Mouse (Mus musculus) embryonic facial prominence, embryonic 10.5 days (tissue): ENCODE results near the gene Fibp. TPM values are rescaled to one million over a fixed set of nuclear protein-coding genes. Genes with fewer than 3 reads are reported as not detected.
A peak's percentile ranks its signal among the peaks of the same experiment; 100 is the strongest.
"Not testable (repeated sequence)": the region's sequence is repeated elsewhere in the genome, so short reads cannot be mapped to it uniquely, and the experiment has no call there.

Experiments used
- DNase-seq: peaks from one replicate; pipeline ENCODE4 v3.0.0-alpha.2; 2017; ENCODE audit warnings: low spot score
- H3K27ac ChIP-seq: fragments of 300-500 bp; sonication (generic); replicated peaks from 2 replicates; pipeline ENCODE4 v1.5.1; 2016; ENCODE audit warnings: mild to moderate bottlenecking
- H3K27me3 ChIP-seq: fragments of 300-500 bp; sonication (generic); replicated peaks from 2 replicates; pipeline ENCODE4 v1.6.1; 2016; ENCODE audit warnings: low read depth, mild to moderate bottlenecking; ENCODE audit not compliant: poor library complexity, severe bottlenecking
- H3K36me3 ChIP-seq: fragments of 300-500 bp; sonication (generic); replicated peaks from 2 replicates; pipeline ENCODE4 v1.6.1; 2016; ENCODE audit warnings: mild to moderate bottlenecking, moderate library complexity
- H3K4me1 ChIP-seq: fragments of 300-500 bp; sonication (generic); 2 replicates; pipeline ENCODE4 v1.6.1; 2016
- H3K4me3 ChIP-seq: fragments of 300-500 bp; sonication (generic); 2 replicates; pipeline ENCODE4 v1.5.1; 2016; ENCODE audit warnings: mild to moderate bottlenecking, moderate library complexity
- H3K9me3 ChIP-seq: fragments of 300-500 bp; sonication (generic); 2 replicates; pipeline ENCODE4 v1.6.1; 2016; ENCODE audit warnings: mild to moderate bottlenecking
- WGBS: fragments of 180-500 bp; shearing (Covaris S2); methylation state at CpG from one replicate; pipeline ENCODE4 v1.1.7; 2016; 5-methylcytosine and 5-hydroxymethylcytosine counted together
- polyA plus RNA-seq: library from polyadenylated mRNA; unstranded; fragments of >200 nt; fragmentation: Nextera tagmentation; extraction: Ambion mirVana; gene quantifications from 2 replicates; pipeline ENCODE4 v1.2.1, GENCODE M21; 2016

Fibp gene
- polyA plus RNA-seq, 1 experiment from 2014 or later = 109 TPM

DNA sequence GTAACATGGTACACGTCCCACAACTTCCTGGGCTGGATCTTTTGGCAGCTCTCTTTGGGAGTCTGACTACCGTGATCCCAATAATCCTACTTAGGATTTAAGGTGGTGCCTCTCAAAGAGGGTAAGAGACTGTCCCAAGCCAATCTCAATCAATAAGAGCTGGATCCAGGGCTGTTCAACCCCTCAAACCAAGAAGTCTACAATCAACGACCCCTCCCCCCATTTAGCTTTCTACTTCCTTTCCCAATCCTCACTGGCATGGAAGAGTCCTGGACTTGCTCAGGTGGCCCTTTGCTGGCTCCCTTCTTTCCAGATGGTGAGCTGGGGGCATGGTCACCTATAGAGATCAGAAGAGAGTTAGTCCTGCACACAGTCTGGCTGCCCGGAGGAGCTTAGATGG lies 26.4 kb downstream of the Fibp start:
- H3K4me1 ChIP-seq = peaks cover 37% of the 10 kb centered on the region
- DNase-seq = no peak
- H3K9me3 ChIP-seq = no peaks in the 10 kb centered on the region
- H3K4me3 ChIP-seq = peak overlapping the region; percentile 89
- H3K36me3 ChIP-seq = peaks cover 51% of the 10 kb centered on the region
- 87% methylated on average over 4 of the region's 4 CpGs for WGBS
- H3K27ac ChIP-seq = no peak overlapping the region; the same call in 1 of the 2 replicates
- no peaks in the 10 kb centered on the region for H3K27me3 ChIP-seq

DNA sequence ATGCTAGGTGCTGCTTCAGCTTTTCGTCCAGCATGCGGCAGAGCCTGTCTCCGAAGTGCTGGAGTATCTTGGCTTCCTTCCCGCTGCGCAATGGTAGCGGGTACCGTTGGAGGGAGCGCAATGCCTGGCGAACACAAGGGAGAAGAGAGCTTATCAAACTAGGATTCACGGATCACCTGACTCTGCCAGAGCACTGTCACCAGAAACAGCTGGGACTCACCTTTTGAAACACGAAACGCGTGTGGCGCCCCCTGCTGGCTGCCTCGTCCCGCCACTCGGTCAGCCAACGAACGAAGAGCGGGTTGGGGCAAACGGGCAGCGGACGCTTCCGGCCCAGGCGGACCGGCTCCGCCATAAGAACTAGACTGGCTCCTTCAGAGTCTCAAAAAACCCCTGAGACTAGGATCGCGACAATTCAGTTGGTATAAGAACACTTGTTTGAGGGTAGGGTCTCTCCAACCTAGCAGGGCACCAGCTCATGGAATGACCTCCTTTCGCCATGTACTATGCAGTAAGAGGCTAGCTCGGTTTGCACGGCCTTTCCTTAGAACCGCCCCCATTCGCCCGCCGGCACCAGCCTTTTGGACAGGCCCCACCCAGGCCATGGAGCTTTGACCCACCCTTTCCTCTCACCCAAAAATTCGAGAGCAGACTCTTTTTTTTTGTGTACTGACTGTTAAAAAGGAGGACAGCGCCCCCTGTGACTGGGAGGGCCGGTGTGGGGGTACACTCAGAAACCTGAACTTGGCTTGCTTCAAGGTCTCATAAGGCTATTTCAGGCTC lies 27.5 kb downstream of the Fibp start, which contains the start of gene Mus81:
TSS of gene Mus81 (minus strand) at position 635 of the 783 bp plus-strand sequence.
- Histone ChIP-seq H3K4me3 (peak within 1 kb of the TSS; percentile 89), H3K27ac (peak within 1 kb of the TSS; percentile 97), H3K36me3 (peaks cover 51% of the 10 kb centered on the region), H3K4me1 (peaks cover 47% of the 10 kb centered on the region), H3K27me3 (no peaks in the 10 kb centered on the region), H3K9me3 (no peaks in the 10 kb centered on the region)
- WGBS = 1% methylated on average over 39 of the region's 39 CpGs
- peak; percentile 96 for DNase-seq

DNA sequence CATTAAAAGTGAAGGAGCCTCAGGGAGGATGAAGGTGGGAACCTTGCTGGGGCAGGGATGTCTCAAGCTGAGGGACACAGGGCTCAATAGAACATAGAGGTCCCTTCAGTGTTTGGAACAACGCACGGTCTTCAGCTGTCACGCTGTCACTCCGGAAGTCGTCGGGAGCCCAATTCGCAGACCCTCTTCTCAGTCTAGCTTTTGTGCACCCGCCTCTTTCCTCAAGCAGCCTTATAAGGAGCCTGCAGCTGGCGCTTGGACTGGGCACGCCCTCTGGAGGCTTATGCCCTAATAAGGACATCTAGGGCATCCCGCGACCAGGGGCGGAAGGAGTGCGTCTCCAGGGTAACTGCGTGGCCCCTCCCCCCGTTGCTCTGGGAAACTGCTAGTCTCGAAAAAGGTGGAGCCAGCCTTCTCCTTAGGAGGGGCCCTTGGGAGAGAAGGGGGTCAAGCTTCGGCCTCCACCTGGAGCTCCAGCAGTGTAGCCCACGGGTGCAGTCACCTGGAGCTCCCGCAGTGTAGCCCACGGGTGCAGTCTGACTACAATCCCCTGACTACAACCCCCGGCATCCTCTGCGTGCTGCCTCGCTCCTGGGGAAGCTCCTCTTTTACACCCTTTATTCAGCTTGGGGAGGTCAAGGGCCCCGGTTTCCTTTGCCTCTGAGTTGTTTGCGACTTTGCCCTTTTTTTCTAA lies 28.6 kb downstream of the Fibp start:
- peak overlapping the region; percentile 89 for H3K4me3 ChIP-seq
- peak overlapping the region; percentile 97 for H3K27ac ChIP-seq
- peak; percentile 98 for DNase-seq
- no peaks in the 10 kb centered on the region for H3K9me3 ChIP-seq
- H3K36me3 ChIP-seq = peaks cover 51% of the 10 kb centered on the region
- WGBS = under 1% methylated on average over 26 of the region's 26 CpGs
- peaks cover 50% of the 10 kb centered on the region for H3K4me1 ChIP-seq
- no peaks in the 10 kb centered on the region for H3K27me3 ChIP-seq

DNA sequence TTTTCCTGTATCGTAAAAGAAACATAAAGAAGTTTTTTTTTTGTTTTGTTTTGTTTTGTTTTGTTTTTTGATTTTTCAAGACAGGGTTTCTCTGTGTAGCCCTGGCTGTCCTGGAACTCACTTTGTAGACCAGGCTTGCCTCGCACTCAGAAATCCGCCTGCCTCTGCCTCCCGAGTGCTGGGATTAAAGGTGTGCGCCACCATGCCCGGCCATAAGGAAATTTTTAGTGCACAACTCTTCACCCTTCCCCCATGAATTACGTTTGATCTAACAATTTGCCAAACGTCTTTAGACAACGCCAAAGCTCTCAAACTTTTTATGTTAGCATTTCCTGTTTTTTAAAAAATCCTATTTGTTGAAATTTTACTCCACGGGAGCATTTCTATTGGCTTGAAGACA lies 29.3 kb downstream of the Fibp start:
- Histone ChIP-seq H3K36me3 (peaks cover 51% of the 10 kb centered on the region), H3K4me3 (peak overlapping the region; percentile 89), H3K4me1 (peaks cover 50% of the 10 kb centered on the region), H3K27ac (peak overlapping the region; percentile 97)
- H3K9me3 ChIP-seq, DNase-seq, H3K27me3 ChIP-seq: not testable (repeated sequence)
- 58% methylated on average over 10 of the region's 10 CpGs for WGBS

DNA sequence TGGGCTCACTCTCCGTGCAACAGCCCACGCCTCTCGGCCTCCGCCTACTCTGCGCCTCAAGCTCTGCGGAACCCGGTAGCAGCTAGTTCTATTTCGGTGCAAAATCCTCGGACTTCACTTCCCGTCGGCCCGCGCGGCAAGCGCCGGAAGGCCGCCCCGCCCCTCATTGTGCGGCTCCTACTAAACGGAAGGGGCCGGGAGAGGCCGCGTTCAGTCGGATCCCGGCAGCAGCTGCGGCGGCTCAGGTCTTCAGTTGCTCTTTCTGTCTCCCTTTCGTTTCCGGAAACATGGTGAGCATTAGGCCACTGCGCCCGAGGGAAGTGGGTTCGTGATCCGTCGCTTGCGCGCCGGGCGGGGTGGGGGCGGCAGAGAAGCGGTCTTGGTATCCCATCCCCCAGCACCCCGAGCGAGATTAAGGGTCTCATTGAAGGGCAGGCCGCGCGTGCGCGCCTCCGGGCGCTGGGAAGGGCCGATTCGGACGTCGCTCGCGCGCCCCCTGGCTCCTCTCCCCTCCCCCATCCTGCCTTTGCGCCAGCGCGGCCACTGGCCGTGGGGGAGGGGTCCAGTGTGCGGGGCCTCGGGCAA lies 30.0 kb downstream of the Fibp start, which contains the start of gene Cfl1:
TSS of gene Cfl1 (plus strand) at position 143 of the 585 bp plus-strand sequence.
- peak; percentile 96 for DNase-seq
- Histone ChIP-seq H3K36me3 (peaks cover 51% of the 10 kb centered on the region), H3K27ac (peak within 1 kb of the TSS; percentile 97), H3K27me3 (no peaks in the 10 kb centered on the region), H3K9me3 (no peaks in the 10 kb centered on the region), H3K4me1 (peaks cover 50% of the 10 kb centered on the region), H3K4me3 (peak within 1 kb of the TSS; percentile 89)
- WGBS = under 1% methylated on average over 62 of the region's 62 CpGs

DNA sequence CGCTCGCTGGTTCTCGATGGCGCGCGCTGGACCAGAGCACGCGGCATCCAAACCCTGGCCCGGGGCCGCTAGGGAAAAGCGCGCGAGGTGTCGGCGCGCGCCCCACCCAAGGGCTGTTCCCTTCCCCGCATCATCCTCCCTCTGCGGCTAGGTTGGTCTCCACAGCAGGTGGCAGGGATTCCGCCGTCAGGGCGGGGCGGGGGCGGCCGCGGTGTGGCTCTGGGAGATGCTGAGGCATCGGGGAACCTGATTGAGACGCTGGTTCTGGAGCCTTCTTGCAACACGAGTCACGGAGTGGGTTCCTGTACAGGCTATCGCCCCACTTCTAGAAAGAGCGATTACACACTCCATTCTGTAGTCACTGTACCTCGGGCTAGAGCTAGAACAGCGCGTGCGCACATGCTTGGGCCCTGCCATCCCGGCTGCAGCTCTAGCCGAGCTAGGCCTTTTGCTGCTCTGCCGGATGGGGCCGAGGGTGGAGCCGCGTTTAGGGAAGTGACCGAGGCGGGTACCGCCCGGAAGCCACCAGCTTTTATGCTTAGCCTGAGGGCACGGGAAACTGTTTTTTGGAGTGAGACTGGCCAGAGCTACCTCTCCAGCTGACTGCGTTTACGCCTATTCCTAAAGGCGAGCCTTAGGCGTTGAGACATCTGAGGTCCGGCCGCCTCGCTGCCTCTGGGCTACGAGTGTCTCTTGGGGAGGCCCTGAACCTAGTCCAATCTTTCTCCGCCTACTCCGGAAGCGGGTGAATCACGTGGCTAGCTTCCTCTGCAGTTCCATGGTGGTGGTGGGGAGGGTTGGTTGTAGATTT lies 30.7 kb downstream of the Fibp start:
- no peaks in the 10 kb centered on the region for H3K9me3 ChIP-seq
- H3K36me3 ChIP-seq = peaks cover 51% of the 10 kb centered on the region
- peak overlapping the region; percentile 89 for H3K4me3 ChIP-seq
- peaks cover 50% of the 10 kb centered on the region for H3K4me1 ChIP-seq
- under 1% methylated on average over 59 of the region's 59 CpGs for WGBS
- no peaks in the 10 kb centered on the region for H3K27me3 ChIP-seq
- H3K27ac ChIP-seq = peak overlapping the region; percentile 97
- peak; percentile 85 for DNase-seq

DNA sequence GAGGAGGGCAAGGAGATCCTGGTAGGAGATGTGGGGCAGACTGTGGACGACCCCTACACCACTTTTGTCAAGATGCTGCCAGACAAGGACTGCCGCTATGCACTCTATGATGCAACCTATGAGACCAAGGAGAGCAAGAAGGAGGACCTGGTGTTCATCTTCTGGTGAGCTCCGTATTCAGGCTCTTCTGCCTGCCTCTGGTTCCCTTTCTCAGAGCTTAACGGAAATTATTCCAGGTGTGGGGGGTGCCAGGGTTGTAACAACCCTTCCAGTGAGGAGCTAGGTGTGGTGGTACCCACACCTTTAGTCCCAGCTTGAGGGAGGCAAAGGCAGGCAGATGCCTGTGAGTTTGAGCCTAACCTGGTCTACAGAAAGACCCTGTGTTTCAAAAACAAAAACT lies 32.2 kb downstream of the Fibp start:
- DNase-seq = no peak
- H3K36me3 ChIP-seq = peaks cover 60% of the 10 kb centered on the region

DNA sequence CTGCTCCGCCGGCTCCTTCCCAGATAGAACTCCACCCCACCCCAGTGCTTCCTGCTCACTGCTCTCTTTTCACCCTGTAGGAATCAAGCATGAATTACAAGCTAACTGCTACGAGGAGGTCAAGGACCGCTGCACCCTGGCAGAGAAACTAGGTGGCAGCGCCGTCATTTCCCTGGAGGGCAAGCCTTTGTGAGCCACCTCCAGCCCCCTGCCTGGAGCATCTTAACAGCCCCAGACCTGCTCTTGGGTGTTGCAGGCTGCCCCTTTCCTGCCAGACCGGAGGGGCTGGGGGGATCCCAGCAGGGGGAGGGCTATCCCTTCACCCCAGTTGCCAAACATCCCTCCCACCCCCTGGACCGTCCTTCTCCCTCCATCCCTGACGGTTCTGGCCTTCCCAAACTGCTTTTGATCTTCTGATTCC lies 32.9 kb downstream of the Fibp start:
- Histone ChIP-seq H3K36me3 (peaks cover 67% of the 10 kb centered on the region), H3K4me1 (peaks cover 31% of the 10 kb centered on the region), H3K4me3 (peak overlapping the region; percentile 23; the same call in 1 of the 2 replicates)
- not testable (repeated sequence) for H3K27ac ChIP-seq, DNase-seq, H3K27me3 ChIP-seq, H3K9me3 ChIP-seq
- 74% methylated on average over 9 of the region's 9 CpGs for whole genome bisulfite sequencing

More for the DNA sequence above, 32.2 kb downstream of the Fibp start:
- H3K4me3 ChIP-seq = peak overlapping the region; percentile 89; the same call in 1 of the 2 replicates
- H3K27ac ChIP-seq = no peak overlapping the region
- no peaks in the 10 kb centered on the region for H3K27me3 ChIP-seq
- WGBS = 91% methylated on average over 4 of the region's 4 CpGs
- peaks cover 36% of the 10 kb centered on the region for H3K4me1 ChIP-seq
- no peaks in the 10 kb centered on the region for H3K9me3 ChIP-seq

DNA sequence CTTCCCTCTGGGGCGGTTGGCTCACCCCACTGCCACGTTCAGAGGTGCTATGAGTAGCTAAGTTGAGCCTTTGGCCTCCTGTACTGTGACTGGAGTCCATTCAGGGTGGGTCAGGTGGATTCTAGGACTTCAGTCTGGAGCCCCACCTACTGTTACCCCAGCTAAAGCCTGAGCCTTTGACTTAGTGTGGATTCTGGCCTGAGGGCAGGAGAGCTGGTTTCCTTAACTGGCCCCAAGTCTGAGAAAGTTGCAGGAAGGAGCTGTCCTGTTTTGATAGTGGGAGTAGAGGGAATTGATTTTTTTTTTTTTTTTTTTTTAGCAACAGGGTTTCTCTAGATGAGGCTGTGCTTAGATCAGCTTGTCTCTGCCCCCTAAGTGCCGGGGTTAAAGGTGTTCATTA lies 33.9 kb downstream of the Fibp start:
- H3K9me3 ChIP-seq = no peaks in the 10 kb centered on the region
- H3K4me3 ChIP-seq = no peak overlapping the region
- H3K36me3 ChIP-seq = peaks cover 69% of the 10 kb centered on the region
- no peak for DNase-seq
- H3K27me3 ChIP-seq = no peaks in the 10 kb centered on the region
- WGBS = 90% methylated on average over 3 of the region's 3 CpGs
- peaks cover 22% of the 10 kb centered on the region for H3K4me1 ChIP-seq
- no peak overlapping the region for H3K27ac ChIP-seq

DNA sequence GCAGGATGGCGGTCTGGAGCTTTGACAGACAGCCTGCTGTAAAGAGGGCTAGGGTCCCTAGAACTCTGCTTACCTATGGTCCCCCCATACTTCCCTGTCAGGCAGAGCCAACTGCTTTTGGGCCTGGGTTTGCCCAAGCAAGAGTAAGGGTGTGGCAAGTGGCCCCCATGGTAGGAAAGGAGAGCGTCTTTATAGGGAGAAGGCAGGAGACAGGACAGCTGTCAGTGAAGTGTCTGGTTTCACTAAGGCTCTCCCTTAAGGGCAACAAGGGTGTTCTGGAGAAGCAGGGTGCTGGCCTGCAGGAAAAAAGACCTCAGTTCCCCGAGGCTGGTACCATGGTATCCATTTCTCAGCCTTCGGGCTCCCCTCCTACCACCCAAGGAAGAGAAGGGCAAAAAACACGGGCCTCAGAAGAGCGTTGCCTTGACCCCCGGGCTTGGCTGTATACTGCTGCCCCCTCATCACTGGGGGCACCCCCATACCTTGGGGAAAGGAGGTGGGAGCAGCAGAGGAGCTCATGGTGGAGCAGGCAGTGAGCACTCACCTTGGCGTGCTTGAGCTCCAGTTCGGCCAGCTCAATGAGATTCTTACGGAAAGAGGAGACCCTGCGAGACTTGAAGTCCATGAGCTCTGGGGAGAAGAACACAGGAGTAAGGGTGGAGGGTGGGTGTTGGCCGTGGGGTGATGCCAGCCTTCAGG lies 35.1 kb downstream of the Fibp start:
- Histone ChIP-seq H3K27ac (no peak overlapping the region; the same call in 1 of the 2 replicates), H3K4me3 (no peak overlapping the region), H3K4me1 (peaks cover 15% of the 10 kb centered on the region), H3K27me3 (no peaks in the 10 kb centered on the region), H3K9me3 (no peaks in the 10 kb centered on the region), H3K36me3 (peaks cover 69% of the 10 kb centered on the region)
- DNase-seq = no peak
- 83% methylated on average over 12 of the region's 12 CpGs for WGBS

DNA sequence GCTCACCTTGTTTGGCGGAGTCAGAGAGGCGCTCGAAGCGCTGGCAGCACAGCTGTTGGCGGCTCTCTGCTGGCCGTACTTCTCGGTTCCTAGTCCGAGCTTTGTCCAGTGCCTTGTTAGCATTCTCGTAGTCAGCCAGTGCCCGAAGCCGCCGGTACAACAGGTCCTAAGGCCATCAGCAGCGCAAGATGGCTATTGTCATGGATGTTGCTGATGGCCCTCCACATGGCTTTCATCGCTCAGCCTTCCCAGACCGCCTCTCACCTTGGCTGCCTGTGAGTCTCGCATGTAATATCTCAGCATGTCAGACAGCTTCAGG lies 35.6 kb downstream of the Fibp start:
- no peak for DNase-seq
- peaks cover 69% of the 10 kb centered on the region for H3K36me3 ChIP-seq
- no peaks in the 10 kb centered on the region for H3K27me3 ChIP-seq
- WGBS = 89% methylated on average over 16 of the region's 16 CpGs
- H3K4me3 ChIP-seq = no peak overlapping the region
- no peaks in the 10 kb centered on the region for H3K9me3 ChIP-seq
- no peak overlapping the region; the same call in 1 of the 2 replicates for H3K27ac ChIP-seq
- H3K4me1 ChIP-seq = peaks cover 15% of the 10 kb centered on the region
